14 mouse cellular contexts compared by ENCODE assay signal in genomic region chr16:58474875-58475274, GRCm38 (mm10). TPM values are rescaled to one million over a fixed set of nuclear protein-coding genes. Genes with fewer than 3 reads are reported as not detected.
DNase-seq lines count a peak whose midpoint lies in the region; ATAC-seq and TF ChIP-seq lines count a peak whose summit lies in the region.
"Had no signal": no experiment of that assay in that cellular context is flagged by ENCODE, and none has a peak within 500 bp of the region (broad histone marks: within the 10 kb centered on the region; RNA-seq: fewer than 3 reads in every experiment).

No protein-coding gene starts in this region.

- no peak for TF ChIP-seq CTCF in CH12.LX (conservative IDR thresholded peaks at IDR 0.05 in 1 of 2, IDR thresholded peaks at IDR 0.05 in 1 of 2; ENCODE audit: low read depth in 2 of 2, low read length in 2 of 2)

- no peak overlapping the region for H3K9ac ChIP-seq in heart, embryonic 11.5 days (ENCODE audit: low read depth, low read length)
- no peak overlapping the region for H3K9ac ChIP-seq in kidney, embryonic 16.5 days (replicated peaks; ENCODE audit: low read length)
- H3K9ac ChIP-seq in CH12.LX (ENCODE audit: insufficient read depth, low read depth), result no peak overlapping the region
- no peak overlapping the region for H3K9ac ChIP-seq in neural tube, embryonic 15.5 days (replicated peaks)
- H3K9ac ChIP-seq: embryonic facial prominence, embryonic 12.5 days had no signal

- no peak for TF ChIP-seq RAD21 in CH12.LX (IDR thresholded peaks at IDR 0.05; ENCODE audit: low read depth, low read length)

- no peak for TF ChIP-seq POLR2A in CH12.LX (IDR thresholded peaks at IDR 0.05; ENCODE audit: low read depth, low read length)

- H3K36me3 ChIP-seq in heart, embryonic 11.5 days (ENCODE audit: control insufficient read depth, insufficient read depth, low read length), result peaks cover 25% of the 10 kb centered on the region
- H3K36me3 ChIP-seq in kidney, embryonic 16.5 days (ENCODE audit: insufficient read depth, low read length), result peaks cover 46% of the 10 kb centered on the region
- peaks cover 80 to 98% of the 10 kb centered on the region in 2 experiments for H3K36me3 ChIP-seq in CH12.LX (replicated peaks in 1 of 2; ENCODE audit: control insufficient read depth in 1 of 2, insufficient read depth in 1 of 2, low read length in 1 of 2)
- peaks cover 10% of the 10 kb centered on the region for H3K36me3 ChIP-seq in neural tube, embryonic 15.5 days

- no peak overlapping the region for H3K4me3 ChIP-seq in heart, embryonic 11.5 days (ENCODE audit: low read depth, low read length)
- H3K4me3 ChIP-seq in kidney, embryonic 16.5 days (ENCODE audit: low read length), result no peak overlapping the region
- no peak overlapping the region for H3K4me3 ChIP-seq in CH12.LX (replicated peaks in 1 of 3; ENCODE audit: low read depth in 2 of 3, low read length in 2 of 3, poor library complexity in 1 of 3)
- no peak overlapping the region for H3K4me3 ChIP-seq in neural tube, embryonic 15.5 days (replicated peaks)
- H3K4me3 ChIP-seq: embryonic facial prominence, embryonic 12.5 days; megakaryocyte, embryonic 14.5 days had no signal

- no peak for ATAC-seq in heart, embryonic 11.5 days (replicated peaks; ENCODE audit: insufficient number of reproducible peaks, low FRiP score, low TSS enrichment)
- ATAC-seq in kidney, embryonic 16.5 days (ENCODE audit: low FRiP score, low TSS enrichment), result no peak
- peak; percentile 70 to 78 for ATAC-seq in hematopoietic stem cell, adult 5-6 weeks (replicated peaks in 1 of 2; ENCODE audit: insufficient read depth in 1 of 2, low FRiP score in 2 of 2, low TSS enrichment in 1 of 2, low read depth in 1 of 2, poor library complexity in 2 of 2, severe bottlenecking in 2 of 2)
- no peak for ATAC-seq in neural tube, embryonic 15.5 days (ENCODE audit: low FRiP score)

- H3K4me2 ChIP-seq in heart, embryonic 11.5 days, result no peak overlapping the region
- no peak overlapping the region for H3K4me2 ChIP-seq in kidney, embryonic 16.5 days (replicated peaks; ENCODE audit: low read depth, low read length)
- no peak overlapping the region for H3K4me2 ChIP-seq in CH12.LX (ENCODE audit: insufficient read depth, low read depth, poor library complexity, severe bottlenecking)
- H3K4me2 ChIP-seq in neural tube, embryonic 15.5 days, result no peak overlapping the region
- H3K4me2 ChIP-seq: embryonic facial prominence, embryonic 12.5 days had no signal

- H3K79me2 ChIP-seq in CH12.LX (replicated peaks; ENCODE audit: control insufficient read depth, extremely low read depth, insufficient read depth, poor library complexity, severe bottlenecking), result peaks cover 26% of the 10 kb centered on the region

- peak; percentile 95 for DNase-seq in heart, adult 11 months
- DNase-seq in kidney, postnatal 36 days, result no peak
- DNase-seq in CH12.LX (ENCODE audit: extremely low read depth), result no peak
- DNase-seq in right cerebral cortex, postnatal 25 days, result no peak
- DNase-seq: adrenal gland, adult 8-10 months; cerebellum, postnatal 25 days; heart, postnatal 14 days; thymus, adult 18-20 months had no signal

- H3K9me3 ChIP-seq in heart, embryonic 11.5 days (replicated peaks; ENCODE audit: control insufficient read depth, low read length), result peaks cover 4% of the 10 kb centered on the region; the same call in 1 of the 2 replicates
- peaks cover 11% of the 10 kb centered on the region for H3K9me3 ChIP-seq in kidney, embryonic 16.5 days (ENCODE audit: low read length)
- peaks cover 21% of the 10 kb centered on the region for H3K9me3 ChIP-seq in CH12.LX (replicated peaks; ENCODE audit: low read length)
- no peaks in the 10 kb centered on the region for H3K9me3 ChIP-seq in neural tube, embryonic 15.5 days (replicated peaks)
- H3K9me3 ChIP-seq: embryonic facial prominence, embryonic 12.5 days had no signal

- H3K27me3 ChIP-seq in heart, embryonic 11.5 days (ENCODE audit: control insufficient read depth, insufficient read depth, low read length), result no peaks in the 10 kb centered on the region
- no peaks in the 10 kb centered on the region for H3K27me3 ChIP-seq in kidney, embryonic 16.5 days (ENCODE audit: insufficient read depth, low read length)
- H3K27me3 ChIP-seq in CH12.LX (replicated peaks), result no peaks in the 10 kb centered on the region
- no peaks in the 10 kb centered on the region for H3K27me3 ChIP-seq in neural tube, embryonic 15.5 days (replicated peaks)
- H3K27me3 ChIP-seq: embryonic facial prominence, embryonic 12.5 days; megakaryocyte, embryonic 14.5 days had no signal

- 65% methylated on average over 3 of the region's 3 CpGs for WGBS in heart, embryonic 11.5 days (ENCODE audit: insufficient replicate concordance)
- 73% methylated on average over 3 of the region's 3 CpGs for WGBS in kidney, embryonic 16.5 days
- WGBS in neural tube, embryonic 15.5 days, result 49% methylated on average over 3 of the region's 3 CpGs

- in situ Hi-C loops in CH12.LX (cut with MboI; ENCODE audit: low pct_ligation_motif_present, low pct_unique_long_range_greater_than_20kb, low sequenced_read_pairs), result no loop called here

- H3K4me1 ChIP-seq in heart, embryonic 11.5 days (ENCODE audit: control insufficient read depth, insufficient read depth, low read length), result no peaks in the 10 kb centered on the region
- peaks cover 15% of the 10 kb centered on the region for H3K4me1 ChIP-seq in kidney, embryonic 16.5 days (ENCODE audit: insufficient read depth, low read length)
- peaks cover 12 to 75% of the 10 kb centered on the region in 2 experiments for H3K4me1 ChIP-seq in CH12.LX (ENCODE audit: control insufficient read depth in 1 of 2, insufficient read depth in 2 of 2)
- H3K4me1 ChIP-seq in neural tube, embryonic 15.5 days, result no peaks in the 10 kb centered on the region
- H3K4me1 ChIP-seq: embryonic facial prominence, embryonic 12.5 days had no signal

- TF ChIP-seq EP300 in CH12.LX (IDR thresholded peaks at IDR 0.05; ENCODE audit: low read length), result no peak

- H3K27ac ChIP-seq in heart, embryonic 11.5 days (ENCODE audit: low read depth, low read length), result no peak overlapping the region
- peak overlapping the region; percentile 67; the same call in 1 of the 2 replicates for H3K27ac ChIP-seq in kidney, embryonic 16.5 days (ENCODE audit: low read length)
- H3K27ac ChIP-seq in CH12.LX (ENCODE audit: insufficient read depth, low read depth), result peak overlapping the region; percentile 8
- H3K27ac ChIP-seq in neural tube, embryonic 15.5 days (replicated peaks), result no peak overlapping the region
- H3K27ac ChIP-seq: embryonic facial prominence, embryonic 12.5 days had no signal

- dilution Hi-C loops in CH12.LX (cut with MboI; ENCODE audit: extremely low pct_ligation_motif_present, extremely low pct_unique_long_range_greater_than_20kb, low sequenced_read_pairs), result no loop called here

TF ChIP-seq in CH12.LX, 34 proteins besides CTCF, POLR2A, EP300 and RAD21:
- no peak for TF ChIP-seq BHLHE40 (IDR thresholded peaks at IDR 0.05; ENCODE audit: low read depth, low read length)
- TF ChIP-seq ETS1 (conservative IDR thresholded peaks at IDR 0.05; ENCODE audit: low read depth, low read length), result no peak
- no peak for TF ChIP-seq NELFE (IDR thresholded peaks at IDR 0.05; ENCODE audit: low read depth, low read length)
- TF ChIP-seq MXI1 (IDR thresholded peaks at IDR 0.05; ENCODE audit: low read depth, low read length), result no peak
- no peak for TF ChIP-seq PAX5 (IDR thresholded peaks at IDR 0.05; ENCODE audit: low read length)
- no peak for TF ChIP-seq KAT2A (IDR thresholded peaks at IDR 0.05; ENCODE audit: insufficient replicate concordance, low read length)
- TF ChIP-seq TBP (conservative IDR thresholded peaks at IDR 0.05; ENCODE audit: low read depth, low read length), result no peak
- TF ChIP-seq MAFK (IDR thresholded peaks at IDR 0.05; ENCODE audit: insufficient replicate concordance, low read length), result no peak
- TF ChIP-seq E2F4 (IDR thresholded peaks at IDR 0.05; ENCODE audit: insufficient replicate concordance, low read depth, low read length), result no peak
- no peak for TF ChIP-seq CHD2 (IDR thresholded peaks at IDR 0.05; ENCODE audit: low read length)

RNA-seq across cellular contexts. Expression of gene St3gal6, which starts 49.2 kb away (rescaled TPM):
- 17.1 and 17.7 TPM in 2 replicates for polyA plus RNA-seq in heart, embryonic 11.5 days (2014; fragmentation: Nextera tagmentation; extraction: Ambion mirVana)
- 80.5 and 89.9 TPM in 2 replicates for polyA plus RNA-seq in kidney, embryonic 16.5 days (2015; fragmentation: Nextera tagmentation; extraction: Ambion mirVana)
- total RNA-seq in CH12.LX (2012; rRNA removed) (149 and 167 TPM in 2 replicates), CH12.LX (2014; rRNA removed) (225 and 240 TPM in 2 replicates)
- polyA plus RNA-seq in CH12.LX (2012; ENCODE audit: insufficient read length, low read depth), result 391 and 420 TPM in 2 replicates
- 8.4 and 17.6 TPM in 2 replicates for total RNA-seq in hematopoietic stem cell, adult 5-6 weeks (2017)
- 12.1 and 16.3 TPM in 2 replicates for polyA plus RNA-seq in neural tube, embryonic 15.5 days (2015; fragmentation: Nextera tagmentation; extraction: Ambion mirVana)

Comparison
In these comparisons a context has a peak if more than half of its experiments do, and no peak if none do; other contexts are left out.
1. ATAC-seq: peak in hematopoietic stem cell, adult 5-6 weeks (2 of 2); none in heart, embryonic 11.5 days (single experiment), kidney, embryonic 16.5 days (single experiment) and neural tube, embryonic 15.5 days (single experiment).
2. H3K27ac ChIP-seq: peak in kidney, embryonic 16.5 days (single experiment) and CH12.LX (single experiment); none in heart, embryonic 11.5 days (single experiment) and neural tube, embryonic 15.5 days (single experiment).